Mouse (Mus musculus) frontal cortex, postnatal 10 days (tissue): ENCODE data around the gene Dlg2.
A peak's percentile ranks its signal among the peaks of the same experiment; 100 is the strongest.

Experiments
- DNase-seq, 2 experiments: peaks; one replicate each; pipeline ENCODE4 v3.0.0; 2022; ENCODE audit warnings: low spot score in 2 of 2, mixed read lengths in 1 of 2

Gene Dlg2

GRCm38 (mm10) chr7:90476313-90477245, at the start of gene Dlg2:
TSS of gene Dlg2 (plus strand) at chr7:90476672.
- peak in 1 of 2 experiments; percentile 33 for DNase-seq

GRCm38 (mm10) chr7:90427006-90427405, 49.5 kb upstream of the Dlg2 start:
- DNase-seq: no peak

GRCm38 (mm10) chr7:90432221-90432620, 44.3 kb upstream of the Dlg2 start:
- DNase-seq: no peak

- no peak for DNase-seq
These were observed 36.4 kb upstream of the Dlg2 start for GRCm38 (mm10) chr7:90440044-90440443.

- no peak for DNase-seq
These were observed 34.4 kb upstream of the Dlg2 start for GRCm38 (mm10) chr7:90442070-90442469.

- DNase-seq: peak; percentile 92 to 95
These were observed 33.9 kb upstream of the Dlg2 start, which contains the start of gene Crebzf for GRCm38 (mm10) chr7:90442518-90443080. TSS of gene Crebzf (plus strand) at chr7:90442729.

GRCm38 (mm10) chr7:90443101-90444091, 33.1 kb upstream of the Dlg2 start:
- DNase-seq: peak; percentile 58 to 76

- DNase-seq: no peak
These were observed 32.3 kb upstream of the Dlg2 start for GRCm38 (mm10) chr7:90444206-90444605.

- no peak for DNase-seq
These were observed 20.2 kb upstream of the Dlg2 start for GRCm38 (mm10) chr7:90456149-90456844.

- peak; percentile 76 to 82 for DNase-seq
These were observed 19.5 kb upstream of the Dlg2 start, which contains the start of gene Tmem126a for GRCm38 (mm10) chr7:90456845-90457468. TSS of gene Tmem126a (minus strand) at chr7:90457229.

- peak in 1 of 2 experiments; percentile 16 for DNase-seq
These were observed 19.0 kb upstream of the Dlg2 start for GRCm38 (mm10) chr7:90457517-90457916.

- no peak for DNase-seq
These were observed 16.1 kb upstream of the Dlg2 start for GRCm38 (mm10) chr7:90460330-90460729.

GRCm38 (mm10) chr7:90460930-90461329, 15.5 kb upstream of the Dlg2 start:
- no peak for DNase-seq

GRCm38 (mm10) chr7:90461441-90461840, 15.0 kb upstream of the Dlg2 start:
- DNase-seq: no peak

GRCm38 (mm10) chr7:90473511-90473910, 3.0 kb upstream of the Dlg2 start:
- no peak for DNase-seq

- DNase-seq: peak; percentile 99
These were observed 619 bp upstream of the Dlg2 start, which contains the start of gene Tmem126b for GRCm38 (mm10) chr7:90475793-90476312. TSS of gene Tmem126b (minus strand) at chr7:90476001.

GRCm38 (mm10) chr7:90482607-90483006, 6.1 kb downstream of the Dlg2 start:
- no peak for DNase-seq

GRCm38 (mm10) chr7:90508124-90508523, 31.7 kb downstream of the Dlg2 start:
- no peak for DNase-seq

- DNase-seq: no peak
These were observed 35.8 kb downstream of the Dlg2 start for GRCm38 (mm10) chr7:90512293-90512692.
